Mouse (Mus musculus) monocyte, adult 5-6 weeks (primary cell): ENCODE results near the gene Frmd4a. TPM values are rescaled to one million over a fixed set of nuclear protein-coding genes. Genes with fewer than 3 reads are reported as not detected.
A peak's percentile ranks its signal among the peaks of the same experiment; 100 is the strongest.

Experiments used
- ATAC-seq: fragments of 153-309, 156-312 bp; replicated peaks from 2 replicates; pipeline ENCODE4 v1.8.0; 2017; ENCODE audit warnings: mild to moderate bottlenecking; ENCODE audit not compliant: low TSS enrichment, insufficient number of reproducible peaks, severe bottlenecking, poor library complexity, low FRiP score
- total RNA-seq: library from RNA; stranded (forward); fragments of 200-1000, 200-491, 200-594 nt; gene quantifications from 3 replicates; pipeline ENCODE4 v1.2.3, GENCODE M21; 2017

Gene Frmd4a
- total RNA-seq, 1 experiment from 2014 or later, result 4.6 TPM

- no peak for ATAC-seq
These were observed 473.3 kb downstream of the Frmd4a start for GRCm38 (mm10) chr2:4490845-4491244.

- ATAC-seq, result peak; percentile 50
These were observed 475.3 kb downstream of the Frmd4a start for GRCm38 (mm10) chr2:4492485-4493481.

GRCm38 (mm10) chr2:4494478-4494877 is 477.0 kb downstream of the Frmd4a start:
- ATAC-seq, result no peak

GRCm38 (mm10) chr2:4499257-4499656 is 481.7 kb downstream of the Frmd4a start:
- peak; percentile 82 for ATAC-seq

GRCm38 (mm10) chr2:4499916-4500315 is 482.4 kb downstream of the Frmd4a start:
- ATAC-seq, result no peak

- no peak for ATAC-seq
These were observed 483.9 kb downstream of the Frmd4a start for GRCm38 (mm10) chr2:4501257-4502027.

- no peak for ATAC-seq
These were observed 486.9 kb downstream of the Frmd4a start for GRCm38 (mm10) chr2:4504413-4504812.

GRCm38 (mm10) chr2:4505695-4506094 is 488.2 kb downstream of the Frmd4a start:
- no peak for ATAC-seq

GRCm38 (mm10) chr2:4506659-4507058 is 489.1 kb downstream of the Frmd4a start:
- ATAC-seq, result no peak

GRCm38 (mm10) chr2:4507887-4508615 is 490.5 kb downstream of the Frmd4a start:
- no peak for ATAC-seq

- ATAC-seq, result no peak
These were observed 491.6 kb downstream of the Frmd4a start for GRCm38 (mm10) chr2:4508959-4509615.

- no peak for ATAC-seq
These were observed 492.2 kb downstream of the Frmd4a start for GRCm38 (mm10) chr2:4509739-4510138.

- ATAC-seq, result no peak
These were observed 492.9 kb downstream of the Frmd4a start for GRCm38 (mm10) chr2:4510208-4511079.

- ATAC-seq, result no peak
These were observed 493.5 kb downstream of the Frmd4a start for GRCm38 (mm10) chr2:4511080-4511386.

GRCm38 (mm10) chr2:4512607-4513006 is 495.1 kb downstream of the Frmd4a start:
- no peak for ATAC-seq

- 0 out of 2 replicates have a peak, but pooled peaks have one; percentile 56 for ATAC-seq
These were observed 498.4 kb downstream of the Frmd4a start for GRCm38 (mm10) chr2:4515910-4516309.

- ATAC-seq, result no peak
These were observed 499.5 kb downstream of the Frmd4a start for GRCm38 (mm10) chr2:4516819-4517552.
